Mouse (Mus musculus): ENCODE measurements around the gene Slc35e4. TPM values are rescaled to one million over a fixed set of nuclear protein-coding genes. Genes with fewer than 3 reads are reported as not detected.
"Not testable (repeated sequence)": the region's sequence is repeated elsewhere in the genome, so short reads cannot be mapped to it uniquely, and the experiment has no call there.

Slc35e4 gene
- 10 to 100 TPM; 19.5 to 24.6 (median 21.4) TPM for total RNA-seq (2022)

GRCm38 (mm10) chr11:3914109-3914840, at the start of gene Slc35e4:
Slc35e4 (minus strand) TSS chr11:3914664.
- DNase-seq (ENCODE audit: low spot score in 2 of 2) = peak; percentile 58 to 63

DNA sequence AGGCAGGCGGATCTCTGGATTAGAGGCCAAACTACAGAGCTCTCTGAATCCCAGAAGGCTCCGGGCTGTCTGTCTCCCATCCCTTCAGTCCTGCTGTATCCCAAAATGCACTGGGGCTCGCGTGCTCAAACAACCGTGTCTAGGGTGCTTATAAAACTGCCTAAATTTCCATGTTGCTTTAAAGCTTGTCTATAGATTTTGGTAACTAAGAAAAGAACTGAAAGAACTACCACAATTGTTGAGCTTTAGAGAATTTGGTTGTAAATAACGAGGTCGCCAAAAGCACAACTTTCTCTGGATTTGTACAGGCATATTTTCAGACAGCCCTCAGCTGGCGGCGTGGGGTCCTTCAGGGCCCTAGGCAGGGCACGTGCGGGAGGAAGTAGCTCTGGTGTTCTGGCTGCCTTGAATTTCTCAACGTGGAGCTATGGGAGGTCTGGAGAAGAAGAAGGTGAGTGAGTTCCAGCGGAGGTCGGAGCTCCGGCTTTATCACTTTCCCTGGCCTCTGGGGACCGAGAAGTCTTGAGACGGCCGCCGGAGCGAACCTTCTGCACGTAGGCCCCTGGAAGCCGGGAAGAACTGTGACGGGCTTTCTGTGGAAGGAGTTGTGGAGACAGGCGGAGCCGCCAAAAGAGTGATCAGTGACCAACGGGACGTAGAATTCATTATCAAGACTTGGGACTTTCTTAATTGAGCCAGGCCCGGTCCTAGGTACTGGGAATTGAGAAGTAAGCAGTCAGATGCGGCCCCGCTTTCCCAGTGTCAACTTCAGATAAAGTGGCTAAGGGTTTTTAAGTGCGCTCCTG, 49.3 kb upstream of the Slc35e4 start, which contains the start of gene Pes1:
Gene Pes1 (plus strand): TSS at position 366 of the 806 bp plus-strand sequence.
- peak; percentile 74 to 76 for DNase-seq (ENCODE audit: low spot score in 2 of 2)

GRCm38 (mm10) chr11:3963155-3963554, 48.7 kb upstream of the Slc35e4 start:
- no peak for DNase-seq (ENCODE audit: low spot score in 2 of 2)

DNA sequence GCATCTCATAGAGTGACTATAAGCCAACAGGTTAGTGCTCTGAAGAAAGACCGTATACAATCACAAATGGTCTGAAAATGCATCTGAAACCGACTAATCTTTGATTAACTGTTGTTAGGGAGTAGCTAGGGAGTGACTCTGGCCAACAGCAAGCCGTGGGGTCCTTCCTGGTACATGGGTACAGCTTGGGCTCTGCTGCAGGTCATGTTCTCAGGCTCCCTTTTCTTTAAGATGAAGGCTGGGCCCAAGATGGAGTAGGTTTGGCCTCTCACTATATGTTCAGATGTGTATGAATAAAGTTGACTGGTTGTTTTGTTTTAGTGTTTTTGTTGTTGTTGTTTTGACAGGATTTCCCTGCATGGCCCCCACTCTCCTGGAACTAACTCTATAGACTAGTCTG, 47.3 kb upstream of the Slc35e4 start:
- DNase-seq (ENCODE audit: low spot score in 2 of 2) = no peak

DNA sequence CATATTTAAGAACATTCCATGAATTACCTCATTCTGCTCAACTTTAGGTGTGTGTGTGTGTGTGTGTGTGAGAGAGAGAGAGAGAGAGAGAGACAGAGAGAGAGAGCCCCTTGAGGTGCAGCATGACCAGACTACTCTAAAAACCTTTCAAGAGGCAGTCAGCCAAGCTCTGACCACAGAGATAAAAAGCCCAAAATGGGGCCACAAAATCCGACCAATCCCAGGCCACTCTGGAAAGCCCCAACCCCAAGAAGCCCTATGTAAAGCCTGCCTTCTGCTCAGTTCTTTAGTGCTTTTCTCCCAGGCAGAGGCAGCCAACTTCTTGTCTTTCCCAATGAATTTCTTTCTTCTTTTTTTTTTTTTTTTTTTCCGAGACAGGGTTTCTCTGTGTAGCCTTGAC, 46.4 kb upstream of the Slc35e4 start:
- no peak for DNase-seq (ENCODE audit: low spot score in 2 of 2)

DNA sequence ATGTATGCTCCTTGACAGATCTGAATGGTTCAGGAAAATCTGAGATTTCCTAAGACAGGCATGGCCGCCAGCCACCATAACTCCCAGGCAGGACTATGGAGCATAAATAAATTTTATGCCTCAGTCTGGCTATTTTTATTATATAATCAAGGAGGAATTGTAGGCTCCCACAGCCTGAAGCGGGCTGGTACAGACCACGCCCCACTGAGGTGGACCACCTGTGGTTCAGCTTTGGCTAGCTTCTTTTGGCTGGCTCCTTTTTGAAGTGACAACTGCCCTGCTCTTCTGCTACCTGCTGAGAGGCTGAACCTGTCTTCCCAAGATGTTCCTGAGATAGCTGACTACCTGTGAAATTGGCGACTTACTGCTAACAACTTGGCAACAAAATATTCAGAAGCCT, 40.9 kb upstream of the Slc35e4 start:
- DNase-seq (ENCODE audit: low spot score in 2 of 2) = not testable (repeated sequence)

- not testable (repeated sequence) for DNase-seq (ENCODE audit: low spot score in 2 of 2)
These were observed 40.4 kb upstream of the Slc35e4 start for GRCm38 (mm10) chr11:3954876-3955275.

GRCm38 (mm10) chr11:3946386-3946785, 31.9 kb upstream of the Slc35e4 start:
- DNase-seq (ENCODE audit: low spot score in 2 of 2) = no peak

GRCm38 (mm10) chr11:3941371-3941770, 26.9 kb upstream of the Slc35e4 start:
- no peak for DNase-seq (ENCODE audit: low spot score in 2 of 2)

DNA sequence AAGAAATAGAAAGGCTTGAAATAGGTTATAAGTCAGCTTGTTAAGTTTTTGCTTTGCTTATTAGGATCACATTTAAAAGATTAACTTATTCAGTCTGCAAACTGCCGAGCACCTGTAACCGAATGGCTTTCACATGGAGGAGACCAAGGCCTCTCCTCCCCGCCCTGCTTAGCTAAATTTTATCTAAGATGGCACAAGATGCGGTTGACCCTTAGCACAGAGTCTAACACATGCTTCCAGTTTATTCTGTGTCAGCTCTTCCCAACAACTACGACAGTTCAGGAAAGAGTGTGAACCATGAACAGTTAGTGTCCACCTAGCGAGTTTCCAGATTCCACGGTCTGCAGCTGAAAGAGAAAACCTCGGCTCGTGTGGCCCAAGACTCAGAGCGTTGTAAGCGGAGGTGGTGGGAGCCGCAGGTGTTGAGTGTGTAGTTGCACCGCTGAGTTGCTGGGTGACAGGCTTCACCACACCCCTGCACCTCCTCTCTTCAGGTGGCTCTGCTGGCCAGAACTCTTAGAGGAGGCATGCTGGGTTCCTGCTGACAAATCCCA, 22.9 kb upstream of the Slc35e4 start:
- DNase-seq (ENCODE audit: low spot score in 2 of 2) = no peak

DNA sequence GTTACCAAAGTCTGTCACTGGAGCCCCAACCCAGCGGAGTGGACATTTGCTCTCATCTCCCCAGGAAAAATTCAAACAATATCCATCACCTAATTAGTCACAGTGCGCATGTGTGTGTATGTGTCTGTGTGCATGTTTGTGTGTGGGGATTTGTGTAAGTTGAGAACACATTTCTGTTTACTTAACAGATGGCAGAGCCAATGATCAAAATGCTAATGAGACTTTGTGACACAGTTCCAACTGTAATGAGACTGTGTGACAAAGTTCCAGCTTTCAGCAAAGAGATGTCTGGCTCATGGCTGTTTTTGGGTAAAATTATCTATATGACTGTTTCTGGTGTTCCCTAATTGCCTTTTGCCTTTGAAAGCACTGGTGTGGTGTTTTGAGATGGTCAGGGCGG, 21.9 kb upstream of the Slc35e4 start:
- DNase-seq (ENCODE audit: low spot score in 2 of 2) = no peak

GRCm38 (mm10) chr11:3935135-3935534, 20.7 kb upstream of the Slc35e4 start:
- no peak for DNase-seq (ENCODE audit: low spot score in 2 of 2)

DNA sequence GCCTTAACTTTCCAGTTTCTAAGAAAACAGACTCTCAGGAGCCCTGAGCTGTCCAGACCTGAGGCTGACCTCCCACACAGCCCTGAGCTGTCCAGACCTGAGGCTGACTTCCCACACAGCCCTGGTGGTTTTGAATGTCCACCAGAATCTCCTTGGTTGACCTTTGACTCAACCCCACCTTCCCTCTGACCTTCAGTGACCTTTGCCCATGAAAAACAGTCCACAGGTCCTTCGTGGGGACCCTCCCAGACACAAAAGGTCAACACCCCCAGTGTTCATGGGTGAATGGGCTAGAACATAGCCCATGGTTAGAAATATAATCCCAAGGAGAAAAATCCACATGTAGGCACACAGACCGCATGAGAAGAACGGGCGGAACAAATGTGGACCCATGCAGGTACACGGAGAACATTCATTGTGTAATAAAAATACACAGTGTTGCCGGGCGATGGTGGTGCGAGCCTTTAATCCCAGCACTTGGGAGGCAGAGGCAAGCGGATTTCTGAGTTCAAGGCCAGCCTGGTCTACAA, 19.4 kb upstream of the Slc35e4 start:
- DNase-seq (ENCODE audit: low spot score in 2 of 2) = no peak

DNA sequence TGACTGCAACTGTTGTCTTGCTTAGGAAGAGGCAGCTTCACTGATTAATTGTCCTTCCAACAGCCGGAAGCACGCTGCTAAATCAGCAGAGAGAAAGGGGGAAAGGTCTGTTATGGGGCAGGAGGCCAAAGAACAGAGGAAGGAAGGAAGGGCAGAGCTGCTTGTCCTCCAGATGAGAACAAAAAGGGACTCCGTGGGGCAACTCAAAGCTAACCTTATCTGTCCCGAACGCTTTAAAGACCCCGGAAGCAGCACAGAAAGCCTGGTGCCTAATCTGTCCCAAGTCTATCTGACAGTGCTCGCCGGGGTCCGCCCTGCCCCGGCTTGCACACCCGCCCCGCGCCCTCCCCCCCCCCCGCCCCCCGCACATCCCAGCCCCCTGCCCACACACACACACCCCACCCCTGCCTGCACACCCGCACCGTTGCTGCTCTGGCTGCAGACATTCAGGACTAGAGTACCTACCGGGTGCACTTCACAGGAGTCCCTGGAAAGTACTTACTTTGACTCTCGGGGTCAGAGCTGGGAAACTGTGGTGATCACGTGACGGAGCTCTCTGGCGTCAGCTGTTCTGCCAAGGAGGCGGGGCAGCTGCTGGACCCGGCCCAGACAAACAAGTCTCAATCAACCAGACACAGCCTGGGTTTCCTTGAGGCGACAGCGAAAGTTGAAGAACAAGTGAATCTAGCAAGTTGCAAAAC, 17.2 kb upstream of the Slc35e4 start, which contains the start of gene Tcn2:
Gene Tcn2 (minus strand): TSS at position 649 of the 701 bp plus-strand sequence.
- peak; percentile 79 to 85 for DNase-seq (ENCODE audit: low spot score in 2 of 2)

DNA sequence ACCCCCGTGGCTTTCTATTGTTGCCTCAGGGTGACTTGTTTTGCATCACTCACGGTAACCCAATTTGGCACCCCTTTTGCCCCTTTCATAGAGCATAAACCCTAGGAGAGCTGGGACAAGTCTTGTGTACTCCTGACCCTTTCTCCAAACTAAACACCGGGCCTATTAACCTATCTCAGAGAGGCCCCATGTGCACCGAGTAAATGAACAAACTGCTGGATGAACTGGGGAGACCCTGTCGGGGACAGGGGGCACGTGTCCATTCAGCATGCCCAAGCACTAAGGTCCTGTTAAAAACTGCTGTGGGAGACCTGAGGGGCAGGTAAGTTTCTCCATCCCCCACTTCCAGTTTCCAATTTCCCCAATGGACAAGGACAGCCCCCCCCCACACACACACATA, 16.5 kb upstream of the Slc35e4 start:
- no peak for DNase-seq (ENCODE audit: low spot score in 2 of 2)

DNA sequence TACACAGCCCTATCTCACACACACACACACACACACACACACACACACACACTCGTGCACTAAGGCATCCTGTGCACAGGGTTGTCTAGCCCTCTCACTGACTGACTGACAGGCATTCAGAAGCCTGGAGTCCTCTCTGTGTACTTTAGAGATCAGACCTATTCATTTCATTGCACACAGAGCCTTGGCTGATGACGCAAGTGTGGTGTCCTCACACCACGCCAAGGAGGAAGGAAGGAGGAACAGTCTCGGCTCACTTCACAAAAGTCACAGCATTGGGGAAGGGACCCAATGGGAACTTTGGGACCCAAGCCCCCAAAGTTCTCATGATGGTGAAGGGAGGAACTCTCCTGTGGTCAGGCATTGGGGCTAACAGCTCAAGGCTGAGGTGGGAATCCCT, 15.6 kb upstream of the Slc35e4 start:
- no peak for DNase-seq (ENCODE audit: low spot score in 2 of 2)

- DNase-seq (ENCODE audit: low spot score in 2 of 2) = no peak
These were observed 11.5 kb upstream of the Slc35e4 start for GRCm38 (mm10) chr11:3925916-3926315.

DNA sequence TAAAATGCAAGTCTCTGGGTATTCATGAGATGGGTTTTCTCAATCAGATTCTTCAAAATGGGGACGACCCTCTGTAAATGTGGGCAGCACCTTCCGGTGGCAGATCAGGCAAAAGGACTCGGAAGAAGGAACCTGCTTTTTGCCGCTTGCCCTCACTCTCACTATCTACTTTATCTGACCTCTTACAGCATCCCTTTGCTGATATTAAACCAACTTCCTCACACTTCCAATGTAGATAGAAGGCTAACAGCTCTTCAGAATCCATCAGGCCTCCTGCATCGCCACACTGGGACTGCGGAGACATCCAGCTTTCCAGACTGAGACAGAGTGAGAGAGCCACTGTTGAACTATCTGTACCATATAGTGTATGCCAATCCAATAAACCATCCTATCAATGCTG, 8.3 kb upstream of the Slc35e4 start:
- no peak for DNase-seq (ENCODE audit: low spot score in 2 of 2)

DNA sequence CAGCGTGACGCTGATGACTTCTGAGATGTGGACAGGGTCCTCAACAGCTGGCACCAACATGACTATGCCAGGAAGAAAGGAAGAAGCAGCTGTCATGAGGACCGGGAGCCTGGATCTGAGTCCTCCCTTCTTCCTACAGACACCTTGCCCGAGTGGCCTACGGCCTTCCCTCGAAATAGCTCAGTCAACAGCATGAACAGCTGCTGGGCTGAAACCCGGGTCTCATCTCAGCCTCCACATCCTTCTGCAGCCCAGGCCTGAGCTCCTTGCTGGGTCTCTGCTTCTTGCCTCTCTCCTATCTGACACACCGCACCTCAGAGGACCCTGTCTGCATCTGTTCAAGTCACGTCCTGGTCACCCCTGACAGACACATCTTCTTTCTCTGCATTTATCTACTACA, 7.7 kb upstream of the Slc35e4 start:
- DNase-seq (ENCODE audit: low spot score in 2 of 2) = no peak

GRCm38 (mm10) chr11:3921281-3921850, 6.9 kb upstream of the Slc35e4 start:
- DNase-seq (ENCODE audit: low spot score in 2 of 2) = no peak

DNA sequence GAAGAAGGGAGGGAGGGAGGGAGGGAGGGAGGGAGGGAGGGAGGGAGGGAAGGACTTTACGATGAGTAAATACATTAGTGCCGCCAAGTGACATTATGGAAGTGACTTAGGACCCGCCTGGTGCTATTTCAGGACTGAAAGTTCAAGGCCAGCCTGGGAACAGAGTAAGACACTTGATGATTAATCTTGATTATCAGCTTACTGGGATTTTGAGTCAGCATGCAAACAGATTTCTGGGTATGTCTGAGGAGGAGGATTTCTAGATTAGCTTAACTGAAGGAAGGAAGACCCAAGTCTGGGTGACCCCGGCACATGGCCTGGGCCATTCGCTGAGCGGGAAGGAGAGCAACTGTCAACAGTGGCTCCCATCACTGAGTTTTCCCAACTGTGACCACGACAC, 6.0 kb upstream of the Slc35e4 start:
- no peak for DNase-seq (ENCODE audit: low spot score in 2 of 2)
